Mouse (Mus musculus): ENCODE data around the gene Ipmk. TPM values are rescaled to one million over a fixed set of nuclear protein-coding genes. Genes with fewer than 3 reads are reported as not detected.
A peak's percentile ranks its signal among the peaks of the same experiment; 100 is the strongest.

The Ipmk gene
- polyA plus RNA-seq, 1 experiment from 2014 or later: 23.2 TPM

GRCm38 (mm10) chr10:71354947-71355346 is 7.4 kb downstream of the Ipmk start:
- no peak overlapping the region for H3K4me3 ChIP-seq
- H3K4me1 ChIP-seq: no peaks in the 10 kb centered on the region
- ATAC-seq (ENCODE audit: low FRiP score, low read depth): no peak
- H3K4me2 ChIP-seq (replicated peaks): no peak overlapping the region
- H3K9me3 ChIP-seq: no peaks in the 10 kb centered on the region
- H3K27me3 ChIP-seq (replicated peaks): no peaks in the 10 kb centered on the region
- no peak overlapping the region for H3K27ac ChIP-seq
- no peak overlapping the region for H3K9ac ChIP-seq
- 90% methylated on average over 12 of the region's 12 CpGs for WGBS
- no peaks in the 10 kb centered on the region; the same call in 1 of the 2 replicates for H3K36me3 ChIP-seq

- Histone ChIP-seq H3K36me3 (peaks cover 7% of the 10 kb centered on the region), H3K27me3 (replicated peaks) (no peaks in the 10 kb centered on the region), H3K27ac (no peak overlapping the region), H3K9ac (no peak overlapping the region), H3K9me3 (no peaks in the 10 kb centered on the region), H3K4me2 (replicated peaks) (no peak overlapping the region), H3K4me3 (no peak overlapping the region), H3K4me1 (peaks cover 11% of the 10 kb centered on the region; the same call in 1 of the 2 replicates)
- 80% methylated on average over 7 of the region's 7 CpGs for WGBS
- ATAC-seq (ENCODE audit: low FRiP score, low read depth): no peak
Observed at GRCm38 (mm10) chr10:71361044-71361443, 13.5 kb downstream of the Ipmk start.

DNA sequence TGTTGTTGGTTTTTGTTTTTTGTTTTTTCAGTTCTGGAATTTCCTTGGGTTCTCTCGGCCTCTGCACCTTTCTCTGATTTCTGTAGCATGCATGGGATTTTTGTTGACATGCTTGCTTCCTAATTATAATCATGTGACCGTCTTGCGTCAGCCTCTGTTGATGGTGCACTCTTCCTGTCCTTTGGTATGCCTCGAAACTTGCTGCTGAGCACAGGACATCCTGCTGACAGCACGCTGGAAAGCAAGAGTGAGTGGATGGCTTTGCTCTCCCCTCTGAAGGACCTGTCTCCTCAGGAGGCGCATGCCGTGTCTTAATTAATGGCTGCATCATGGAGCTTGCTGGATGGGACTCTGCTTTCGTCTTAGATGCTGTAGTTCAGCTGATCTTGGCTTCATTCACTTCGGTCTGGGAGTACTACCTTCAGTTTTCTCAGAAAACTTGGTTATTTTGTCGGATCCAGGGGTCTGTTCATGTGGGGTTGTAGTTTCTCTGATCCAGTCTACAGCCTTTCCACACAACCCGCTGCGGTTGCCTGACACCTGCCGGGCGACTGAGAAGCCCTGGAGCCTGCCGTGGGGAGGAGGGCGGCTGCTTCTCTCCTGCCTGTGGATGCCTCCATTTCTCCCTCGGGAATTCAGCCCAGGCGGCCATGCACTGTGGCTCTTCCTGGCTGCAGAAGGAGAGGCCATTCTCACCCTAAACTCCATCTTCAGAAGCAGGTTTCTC is 14.4 kb downstream of the Ipmk start:
- H3K4me3 ChIP-seq: no peak overlapping the region
- 23% methylated on average over 18 of the region's 18 CpGs for WGBS

GRCm38 (mm10) chr10:71363440-71363839 is 15.9 kb downstream of the Ipmk start:
- 85% methylated on average over 8 of the region's 8 CpGs for WGBS
- Histone ChIP-seq H3K4me3 (no peak overlapping the region), H3K9ac (no peak overlapping the region), H3K27ac (no peak overlapping the region), H3K36me3 (peaks cover 7% of the 10 kb centered on the region), H3K4me1 (peaks cover 11% of the 10 kb centered on the region; the same call in 1 of the 2 replicates), H3K4me2 (replicated peaks) (no peak overlapping the region), H3K27me3 (replicated peaks) (no peaks in the 10 kb centered on the region), H3K9me3 (no peaks in the 10 kb centered on the region)
- no peak for ATAC-seq (ENCODE audit: low FRiP score, low read depth)

More for the DNA sequence above, 14.4 kb downstream of the Ipmk start:
- peaks cover 11% of the 10 kb centered on the region; the same call in 1 of the 2 replicates for H3K4me1 ChIP-seq
- H3K27me3 ChIP-seq (replicated peaks): no peaks in the 10 kb centered on the region
- H3K36me3 ChIP-seq: peaks cover 7% of the 10 kb centered on the region
- H3K27ac ChIP-seq: no peak overlapping the region
- no peaks in the 10 kb centered on the region for H3K9me3 ChIP-seq
- ATAC-seq (ENCODE audit: low FRiP score, low read depth): no peak
- H3K9ac ChIP-seq: no peak overlapping the region
- peak overlapping the region; percentile 20 for H3K4me2 ChIP-seq (replicated peaks)

DNA sequence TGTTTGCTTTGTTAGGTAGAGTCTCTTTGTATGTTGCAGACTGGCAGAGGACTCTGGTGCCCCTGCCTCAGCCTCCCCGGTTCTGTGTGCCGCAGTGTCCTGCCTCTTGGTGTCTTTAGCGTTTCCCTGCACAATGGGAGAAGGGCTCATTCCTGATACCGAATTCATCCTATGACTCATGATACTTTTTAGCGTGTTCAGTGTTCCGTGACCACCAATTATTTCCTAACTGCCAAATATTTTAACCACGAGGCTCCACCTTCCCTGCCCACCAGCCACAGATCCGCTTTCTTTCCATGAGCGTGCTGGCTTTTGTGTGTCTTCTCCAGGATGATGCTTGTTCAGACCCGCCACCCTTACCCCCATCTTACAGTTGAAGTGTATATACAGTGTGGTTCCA is 16.3 kb downstream of the Ipmk start:
- H3K9ac ChIP-seq: no peak overlapping the region
- no peaks in the 10 kb centered on the region for H3K27me3 ChIP-seq (replicated peaks)
- H3K4me1 ChIP-seq: peaks cover 11% of the 10 kb centered on the region; the same call in 1 of the 2 replicates
- no peaks in the 10 kb centered on the region for H3K9me3 ChIP-seq
- H3K4me3 ChIP-seq: no peak overlapping the region
- ATAC-seq (ENCODE audit: low FRiP score, low read depth): no peak
- peaks cover 7% of the 10 kb centered on the region for H3K36me3 ChIP-seq
- H3K27ac ChIP-seq: no peak overlapping the region
- H3K4me2 ChIP-seq (replicated peaks): no peak overlapping the region
- WGBS: 93% methylated on average over 10 of the region's 10 CpGs

- no peak for ATAC-seq (ENCODE audit: low FRiP score, low read depth)
- Histone ChIP-seq H3K36me3 (peaks cover 7% of the 10 kb centered on the region), H3K27ac (no peak overlapping the region), H3K9me3 (no peaks in the 10 kb centered on the region), H3K4me2 (replicated peaks) (no peak overlapping the region), H3K4me3 (no peak overlapping the region), H3K4me1 (no peaks in the 10 kb centered on the region), H3K9ac (no peak overlapping the region), H3K27me3 (replicated peaks) (no peaks in the 10 kb centered on the region)
- 89% methylated on average over 16 of the region's 16 CpGs for WGBS
Observed at GRCm38 (mm10) chr10:71368128-71368940, 20.8 kb downstream of the Ipmk start.

DNA sequence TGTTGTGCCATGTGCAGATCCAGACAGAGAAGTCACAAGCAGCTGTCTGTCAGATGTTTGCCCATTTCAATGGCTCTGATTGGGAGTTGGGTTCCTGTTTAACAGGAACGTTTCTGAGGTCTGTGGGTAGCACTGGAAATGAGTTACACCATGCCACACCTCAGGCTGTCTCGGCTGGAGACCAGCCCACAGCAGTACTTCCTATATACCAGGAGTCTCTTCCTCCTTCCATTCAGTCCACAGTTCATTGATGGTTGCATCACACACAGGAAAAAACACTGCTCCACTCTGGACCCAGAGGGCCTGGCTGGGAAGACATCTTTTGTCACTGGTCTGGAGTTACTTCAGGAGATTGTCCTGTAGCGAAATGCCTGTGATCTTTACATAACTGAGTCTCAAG is 21.9 kb downstream of the Ipmk start:
- 89% methylated on average over 3 of the region's 3 CpGs for WGBS
- Histone ChIP-seq H3K27ac (no peak overlapping the region), H3K4me1 (no peaks in the 10 kb centered on the region), H3K27me3 (replicated peaks) (no peaks in the 10 kb centered on the region), H3K4me2 (replicated peaks) (no peak overlapping the region), H3K9me3 (no peaks in the 10 kb centered on the region), H3K4me3 (no peak overlapping the region), H3K36me3 (peaks cover 14% of the 10 kb centered on the region), H3K9ac (no peak overlapping the region)
- no peak for ATAC-seq (ENCODE audit: low FRiP score, low read depth)

GRCm38 (mm10) chr10:71371881-71372280 is 24.3 kb downstream of the Ipmk start:
- no peak overlapping the region for H3K4me2 ChIP-seq (replicated peaks)
- no peaks in the 10 kb centered on the region for H3K9me3 ChIP-seq
- 87% methylated on average over 6 of the region's 6 CpGs for WGBS
- peaks cover 13% of the 10 kb centered on the region for H3K36me3 ChIP-seq
- H3K27ac ChIP-seq: no peak overlapping the region
- H3K27me3 ChIP-seq (replicated peaks): no peaks in the 10 kb centered on the region
- no peaks in the 10 kb centered on the region for H3K4me1 ChIP-seq
- ATAC-seq (ENCODE audit: low FRiP score, low read depth): no peak
- H3K4me3 ChIP-seq: no peak overlapping the region
- no peak overlapping the region for H3K9ac ChIP-seq

DNA sequence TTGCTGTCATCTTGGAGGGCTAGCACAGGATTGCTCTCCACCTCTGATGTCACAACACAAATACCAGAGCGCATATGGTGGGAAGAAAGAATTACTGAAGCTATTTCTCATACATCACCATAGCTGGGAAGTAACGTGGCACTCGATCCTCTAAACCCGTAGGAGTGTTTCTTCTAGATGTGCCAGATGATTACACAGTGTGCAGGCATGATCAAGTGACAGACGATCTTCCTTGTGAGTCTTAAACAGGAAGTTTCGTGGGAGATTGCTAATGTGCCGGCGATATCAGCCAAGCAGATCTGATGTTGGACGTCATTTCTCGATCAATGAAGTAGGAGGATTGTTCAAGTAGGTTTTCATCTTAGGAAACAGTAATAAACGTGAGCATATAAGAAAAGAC is 26.1 kb downstream of the Ipmk start:
- peaks cover 20% of the 10 kb centered on the region for H3K36me3 ChIP-seq
- no peaks in the 10 kb centered on the region for H3K9me3 ChIP-seq
- no peak overlapping the region for H3K9ac ChIP-seq
- WGBS: 92% methylated on average over 11 of the region's 11 CpGs
- no peaks in the 10 kb centered on the region for H3K27me3 ChIP-seq (replicated peaks)
- no peak overlapping the region for H3K4me2 ChIP-seq (replicated peaks)
- ATAC-seq (ENCODE audit: low FRiP score, low read depth): no peak
- no peak overlapping the region for H3K27ac ChIP-seq
- no peak overlapping the region for H3K4me3 ChIP-seq
- H3K4me1 ChIP-seq: no peaks in the 10 kb centered on the region

DNA sequence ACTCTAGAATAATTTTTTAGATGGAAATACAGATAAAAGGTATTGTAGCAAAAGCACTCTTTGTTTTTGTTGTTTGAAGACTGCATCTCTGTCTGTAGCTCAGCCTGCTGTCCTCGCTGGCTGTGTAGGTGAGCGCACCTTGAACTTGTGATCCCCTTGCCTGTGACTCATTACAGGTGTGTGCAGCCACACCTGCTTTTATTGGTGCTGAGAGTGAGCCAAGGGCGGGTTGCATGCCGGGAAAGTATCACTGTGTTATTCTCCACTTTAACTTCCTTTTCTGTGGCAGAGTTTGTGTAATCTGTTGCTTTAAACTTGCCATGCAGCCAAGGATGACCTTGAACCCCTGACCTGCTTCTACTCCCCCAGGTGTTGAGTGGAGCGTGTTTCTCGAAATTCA is 28.5 kb downstream of the Ipmk start:
- Histone ChIP-seq H3K36me3 (peaks cover 39% of the 10 kb centered on the region), H3K4me3 (no peak overlapping the region), H3K9ac (no peak overlapping the region), H3K27me3 (replicated peaks) (no peaks in the 10 kb centered on the region), H3K4me1 (no peaks in the 10 kb centered on the region), H3K4me2 (replicated peaks) (no peak overlapping the region), H3K9me3 (no peaks in the 10 kb centered on the region), H3K27ac (no peak overlapping the region)
- ATAC-seq (ENCODE audit: low FRiP score, low read depth): no peak
- WGBS: 92% methylated on average over 6 of the region's 6 CpGs

DNA sequence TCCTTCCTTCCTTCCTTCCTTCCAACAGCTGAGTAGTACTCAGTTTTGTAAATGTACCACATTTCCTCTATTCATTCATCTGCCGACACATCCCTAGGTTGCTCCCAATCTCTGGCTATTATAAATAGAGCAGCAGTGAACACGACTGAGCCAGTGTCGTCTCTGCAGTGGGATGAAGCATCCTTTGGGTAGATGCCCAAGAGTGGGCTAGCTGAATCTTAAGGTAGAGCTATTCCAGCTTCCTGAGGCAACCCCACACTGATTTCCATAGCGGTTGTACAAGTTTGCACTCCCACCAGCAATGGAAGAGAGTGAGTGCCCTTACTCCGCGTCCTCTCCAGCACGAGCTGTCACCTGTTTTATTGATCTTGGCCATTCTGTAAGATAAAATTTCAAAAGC is 32.8 kb downstream of the Ipmk start:
- ATAC-seq (ENCODE audit: low FRiP score, low read depth): no peak
- no peak overlapping the region for H3K9ac ChIP-seq
- H3K9me3 ChIP-seq: no peaks in the 10 kb centered on the region
- no peaks in the 10 kb centered on the region for H3K27me3 ChIP-seq (replicated peaks)
- H3K4me1 ChIP-seq: no peaks in the 10 kb centered on the region; the same call in 1 of the 2 replicates
- peaks cover 35% of the 10 kb centered on the region for H3K36me3 ChIP-seq
- H3K27ac ChIP-seq: no peak overlapping the region
- WGBS: 99% methylated on average over 7 of the region's 7 CpGs
- H3K4me2 ChIP-seq (replicated peaks): no peak overlapping the region
- no peak overlapping the region for H3K4me3 ChIP-seq

GRCm38 (mm10) chr10:71381471-71382033 is 34.0 kb downstream of the Ipmk start:
- Histone ChIP-seq H3K27ac (no peak overlapping the region), H3K9ac (no peak overlapping the region), H3K27me3 (replicated peaks) (no peaks in the 10 kb centered on the region), H3K36me3 (peaks cover 32% of the 10 kb centered on the region), H3K4me2 (replicated peaks) (no peak overlapping the region), H3K4me3 (no peak overlapping the region), H3K4me1 (no peaks in the 10 kb centered on the region; the same call in 1 of the 2 replicates), H3K9me3 (no peaks in the 10 kb centered on the region)
- 90% methylated on average over 29 of the region's 29 CpGs for WGBS
- ATAC-seq (ENCODE audit: low FRiP score, low read depth): no peak

All from neural tube, embryonic 12.5 days (tissue).